Mouse (Mus musculus) C2C12 (cell line): ENCODE measurements around the gene Tbc1d17.

Experiments used
- CTCF ChIP-seq: IDR thresholded peaks from one replicate; pipeline ENCODE4 v1.5.1; 2011; ENCODE audit not compliant: control insufficient read depth, insufficient read depth, insufficient read length
- FOSL1 ChIP-seq: IDR thresholded peaks from one replicate; pipeline ENCODE4 v1.8.0; 2011; ENCODE audit warnings: mild to moderate bottlenecking, low read length; ENCODE audit not compliant: poor library complexity, insufficient read depth, severe bottlenecking
- USF1 ChIP-seq: IDR thresholded peaks from one replicate; pipeline ENCODE4 v1.6.1; 2011; ENCODE audit warnings: low read depth, mild to moderate bottlenecking, control low read depth, moderate library complexity

DNA sequence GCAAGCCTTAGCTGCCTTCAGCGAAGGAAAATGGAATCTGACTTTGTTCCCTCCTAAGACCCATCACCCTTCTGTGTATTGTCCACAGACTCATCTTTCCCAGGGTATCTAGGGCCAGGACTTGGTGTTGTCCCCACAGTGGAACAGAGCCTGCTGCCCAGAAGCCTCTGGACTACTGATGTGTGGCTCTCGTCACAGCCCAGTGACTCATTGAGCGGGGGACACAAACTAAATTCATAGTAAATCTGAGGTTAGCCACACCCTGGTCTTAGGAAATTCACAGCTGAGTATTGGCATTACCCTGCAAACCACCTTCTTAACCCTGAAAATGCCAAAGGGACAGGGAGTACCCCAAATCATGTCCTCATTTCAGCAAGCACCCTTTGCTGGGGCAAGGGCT lies 22.1 kb downstream of the Tbc1d17 start:
- TF ChIP-seq USF1 (no peak), FOSL1 (no peak), CTCF (no peak)
